Mouse (Mus musculus) thymus, postnatal 14 days (tissue): ENCODE measurements around the gene Igfbp7.
A peak's percentile ranks its signal among the peaks of the same experiment; 100 is the strongest.

ENCODE experiments used
- DNase-seq: peaks from one replicate; pipeline ENCODE4 v3.0.0; 2021

Igfbp7 gene

DNA sequence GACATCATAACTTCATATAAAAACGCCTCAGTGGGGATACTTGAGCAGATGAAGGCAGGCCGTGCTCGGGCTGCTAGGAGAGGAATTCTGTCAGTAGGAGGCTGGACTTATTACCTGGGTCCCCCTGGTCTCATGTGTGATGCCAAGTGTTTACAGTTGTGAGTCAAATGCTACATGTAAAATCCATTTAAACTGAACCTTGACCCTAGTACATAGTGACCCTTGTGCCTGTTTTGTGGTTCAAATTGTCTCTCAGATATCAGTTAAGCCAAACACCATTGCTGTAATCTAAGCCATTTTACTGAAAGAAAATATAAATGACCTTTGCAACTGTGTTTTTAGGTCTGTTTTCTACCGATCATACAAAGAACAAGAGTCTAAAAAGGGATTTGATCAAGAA lies 67.8 kb downstream of the Igfbp7 start:
- no peak for DNase-seq

DNA sequence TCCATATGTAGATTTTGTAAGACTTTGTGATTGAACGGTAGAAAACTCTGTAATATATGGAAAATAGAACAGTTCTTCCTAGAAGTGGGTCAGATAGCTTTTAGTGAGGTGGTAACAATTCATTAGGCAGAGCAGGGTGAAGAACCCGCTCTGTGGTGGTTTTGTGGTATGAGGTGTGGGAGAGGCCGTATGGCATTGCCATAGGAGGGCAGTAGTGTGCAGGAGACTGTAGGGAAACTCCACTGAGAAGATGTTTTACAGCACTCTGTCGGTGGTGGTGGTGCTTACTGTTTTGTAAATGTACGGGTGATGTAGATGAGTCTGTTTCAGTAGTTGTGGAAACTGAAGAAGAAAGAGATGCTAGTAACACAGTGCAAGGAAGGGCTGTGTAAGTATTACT lies 77.7 kb downstream of the Igfbp7 start:
- no peak for DNase-seq

DNA sequence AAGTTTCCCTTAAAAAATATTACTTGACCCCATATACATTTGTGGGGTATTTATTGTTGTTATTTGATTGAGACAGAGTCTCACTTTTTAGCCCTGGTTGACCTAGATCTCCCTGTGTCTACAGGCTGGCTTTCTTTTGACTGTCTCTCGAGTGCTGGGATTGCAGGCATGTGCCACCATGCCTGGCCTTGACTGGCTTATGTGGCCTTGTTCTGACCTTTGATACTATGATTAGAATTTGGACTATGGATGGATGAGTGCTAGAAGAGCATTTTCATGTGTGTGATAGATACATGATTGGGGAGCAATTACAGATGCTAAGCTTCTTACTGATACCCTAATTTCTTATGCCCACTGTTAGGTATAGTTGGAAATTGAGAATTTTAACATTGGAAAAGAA lies 82.9 kb downstream of the Igfbp7 start:
- DNase-seq, result no peak

DNA sequence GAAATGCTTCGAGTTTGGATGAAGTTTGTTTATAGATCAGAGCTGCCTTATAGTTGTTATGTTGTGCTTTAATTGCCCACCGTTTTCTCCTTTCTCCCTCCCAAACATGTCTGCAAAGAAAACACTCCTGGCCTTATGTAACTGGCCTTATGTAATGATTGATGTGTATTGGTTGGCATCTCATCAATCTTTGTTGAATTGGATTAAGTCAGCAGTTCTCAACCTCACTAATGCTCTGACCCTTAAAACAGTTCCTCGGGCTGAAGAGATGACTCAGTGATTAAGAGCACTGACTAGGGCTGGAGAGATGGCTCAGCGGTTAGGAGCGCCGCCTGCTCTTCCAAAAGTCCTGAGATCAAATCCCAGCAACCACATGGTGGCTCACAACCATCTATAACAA lies 92.9 kb downstream of the Igfbp7 start:
- DNase-seq, result no peak

DNA sequence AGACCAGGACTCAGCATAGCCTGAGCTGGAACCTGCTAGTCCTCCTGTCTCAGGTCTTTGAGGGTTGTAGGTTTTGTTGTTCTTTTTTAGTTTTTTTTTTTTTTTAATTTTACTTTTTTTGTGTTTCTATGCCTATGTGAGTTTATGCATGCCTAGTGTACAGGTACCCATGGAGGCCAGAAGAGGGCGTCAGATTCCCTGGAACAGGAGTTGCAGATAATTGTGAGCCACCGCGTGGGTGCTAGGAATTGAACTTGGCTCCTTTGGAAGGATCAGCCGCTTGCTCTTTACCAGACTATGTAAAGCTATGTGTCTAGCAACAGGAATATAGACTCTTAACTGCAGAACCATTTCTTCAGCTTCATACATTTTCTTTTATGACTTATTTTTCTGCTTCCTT lies 93.6 kb downstream of the Igfbp7 start:
- no peak for DNase-seq

DNA sequence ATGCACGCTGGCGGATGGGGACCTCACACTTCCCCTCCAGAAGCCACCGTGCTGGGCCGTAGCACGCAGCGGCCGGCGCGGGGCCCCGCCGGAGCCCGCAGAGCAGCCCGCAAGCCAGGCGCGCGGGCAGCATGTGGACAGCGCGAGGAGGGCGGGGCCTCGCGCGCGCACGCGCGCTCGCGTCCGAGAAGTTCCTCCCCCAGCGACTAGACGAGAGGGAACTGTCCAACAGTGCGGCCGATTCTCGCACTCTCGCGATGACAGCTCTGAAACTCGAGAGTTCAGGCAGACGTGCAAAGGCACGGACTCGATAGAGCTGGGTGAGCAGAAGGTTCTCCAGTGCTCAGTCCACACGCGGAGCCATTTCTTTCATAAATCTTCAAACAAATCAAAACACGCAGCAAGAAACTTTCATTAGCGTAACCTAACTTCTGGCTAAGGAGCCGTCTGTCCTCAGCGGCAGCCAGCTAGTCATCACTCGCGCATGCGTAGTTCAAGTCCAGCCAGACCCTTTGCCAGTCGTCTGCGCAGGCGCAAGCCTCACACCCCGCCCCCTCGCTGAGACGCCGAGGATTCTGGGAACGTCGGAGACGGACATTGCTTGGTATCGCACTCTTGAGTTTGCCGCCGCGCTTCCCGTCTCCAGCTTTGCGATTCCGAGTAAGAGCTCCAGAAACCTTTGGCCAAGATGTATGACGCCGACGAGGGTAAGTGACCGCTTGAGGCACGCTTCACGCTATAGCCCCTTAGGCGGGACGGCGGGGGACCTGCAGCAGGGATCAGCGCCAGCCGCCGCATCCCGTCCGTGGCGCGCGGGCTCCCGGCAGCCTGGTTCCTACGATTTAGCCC lies 97.7 kb downstream of the Igfbp7 start, which contains the start of the genes Noa1 and Polr2b:
Gene Noa1, minus strand, starts transcription at position 161 of the 849 bp plus-strand sequence.
Gene Polr2b, plus strand, starts transcription at position 224 of the 849 bp plus-strand sequence.
- peak; percentile 99 for DNase-seq

DNA sequence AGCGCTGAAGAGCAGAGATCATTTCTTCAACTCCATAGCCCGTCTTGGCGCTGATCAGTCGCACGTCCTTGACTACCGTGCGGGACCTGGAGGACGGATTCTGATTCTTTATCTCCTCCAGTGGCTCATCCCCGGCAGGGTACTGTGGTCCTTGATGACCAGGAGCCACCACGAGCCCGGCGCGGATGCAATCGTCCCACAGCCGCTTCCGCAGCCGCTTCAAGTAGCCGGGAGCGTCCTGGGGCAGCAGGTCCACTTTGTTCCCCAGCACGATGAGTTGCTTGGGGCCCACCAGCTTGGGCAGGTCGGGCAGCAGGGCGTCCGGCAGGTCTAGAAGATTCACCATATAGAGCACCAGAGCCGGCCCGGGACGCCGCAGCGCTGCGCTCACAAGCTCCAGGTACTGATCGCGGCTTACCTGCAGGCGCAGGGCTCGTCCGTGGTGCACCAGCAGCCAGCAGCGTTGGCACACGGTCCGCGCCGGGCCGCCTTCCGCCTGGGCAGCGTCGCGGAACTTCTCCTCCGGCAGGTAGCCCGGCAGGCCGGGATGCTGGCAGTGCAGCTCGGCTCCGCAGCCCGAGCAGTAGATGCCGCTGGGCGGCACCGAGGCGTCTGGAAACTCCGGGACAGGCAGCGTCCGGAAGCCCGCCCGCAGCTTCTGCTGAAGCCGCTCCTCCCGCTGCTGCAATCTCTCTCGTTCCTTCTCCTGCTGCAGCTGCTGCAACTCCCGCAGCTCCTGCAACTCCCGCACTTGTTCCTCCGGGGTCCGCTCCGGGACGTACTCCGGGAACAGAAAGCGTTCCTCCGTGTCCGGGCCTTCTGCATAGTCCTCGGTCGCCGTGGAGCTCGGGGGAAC lies 98.6 kb downstream of the Igfbp7 start:
- peak; percentile 65 for DNase-seq

DNA sequence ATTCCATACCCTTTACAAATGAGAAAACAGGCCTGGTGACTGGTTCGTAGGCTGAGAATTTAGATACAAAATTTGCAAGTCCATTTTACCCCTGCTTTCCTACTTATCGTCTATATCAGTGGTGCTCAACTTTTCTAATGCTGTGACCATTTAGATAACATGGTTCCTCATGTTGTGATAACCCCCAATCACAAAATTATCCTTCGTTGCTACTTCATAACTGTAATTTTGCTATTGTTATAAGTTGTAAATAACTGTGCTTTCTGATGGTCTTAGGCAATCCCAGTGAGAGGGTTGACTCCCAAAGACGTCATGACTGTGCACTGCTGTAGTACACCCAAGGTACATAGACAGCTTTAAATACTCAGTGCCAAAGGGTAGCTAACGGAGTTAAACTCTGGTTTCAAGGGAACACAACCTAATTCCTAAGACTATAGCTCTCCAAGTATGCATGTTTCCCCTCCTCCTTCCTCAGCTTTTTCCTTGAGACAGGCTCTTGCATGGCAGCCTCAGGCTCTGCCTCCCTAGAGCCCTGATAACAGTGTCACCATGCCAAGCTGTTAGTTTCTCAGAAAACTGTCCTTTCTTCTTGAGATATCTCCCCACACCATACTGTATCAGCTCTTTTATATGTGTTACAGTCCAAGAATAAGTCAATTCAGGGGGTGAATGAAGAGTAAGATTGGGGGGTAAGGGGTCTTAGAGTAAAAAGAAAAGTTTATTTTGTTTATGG lies 99.9 kb downstream of the Igfbp7 start:
- no peak for DNase-seq

DNA sequence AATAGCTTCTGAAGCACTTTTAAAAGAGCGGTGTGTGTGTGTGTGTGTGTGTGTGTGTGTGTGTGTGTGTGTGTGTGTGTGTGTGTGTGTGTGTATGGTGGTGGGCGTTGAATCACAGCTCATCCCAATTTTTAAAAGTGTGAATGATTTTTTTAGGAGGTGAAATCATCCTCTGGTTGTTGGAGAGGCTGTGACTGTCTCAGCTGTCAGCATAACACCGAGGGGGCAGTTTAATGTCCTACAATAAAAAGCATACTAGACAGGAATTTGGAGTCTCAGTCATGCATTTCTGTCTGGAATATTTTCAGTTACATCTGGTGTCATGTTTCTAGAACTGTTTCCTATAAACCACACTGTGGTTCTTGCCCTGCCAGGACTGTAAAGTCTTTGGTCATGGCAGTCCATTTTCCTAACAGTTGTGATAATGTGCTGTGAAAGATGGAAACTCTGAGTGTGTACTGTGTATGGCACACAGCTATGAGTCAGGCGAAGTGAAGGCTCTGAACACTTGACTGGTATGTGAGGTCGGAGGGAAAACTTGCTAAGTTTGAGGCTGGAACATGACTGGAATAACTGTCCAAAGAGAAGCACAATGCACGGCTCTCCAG lies 106.4 kb downstream of the Igfbp7 start:
- no peak for DNase-seq

DNA sequence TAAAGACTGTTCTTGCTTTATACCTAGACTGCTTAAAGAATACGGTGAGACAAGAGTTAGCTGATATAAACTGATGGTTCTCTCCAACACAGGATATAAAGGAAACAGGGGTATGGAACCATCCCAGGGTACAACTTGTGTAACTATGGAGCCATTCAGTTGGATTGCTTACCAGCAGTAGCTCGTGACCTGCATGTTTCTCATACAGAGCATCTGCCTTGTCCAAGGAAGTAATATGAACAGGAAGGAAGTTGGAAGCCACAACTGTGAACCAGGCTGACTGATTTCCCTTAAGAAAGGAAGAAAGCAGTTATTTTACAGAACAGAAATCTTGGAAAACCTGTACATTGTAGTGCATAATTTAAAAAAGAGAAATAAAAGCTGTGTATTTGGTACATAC lies 108.4 kb downstream of the Igfbp7 start:
- no peak for DNase-seq
